Mouse (Mus musculus): ENCODE measurements at regions not wholly inside any gene's neighbourhood (a gene's known extent, or its start where the extent isn't known, plus 50 kb on each side); places are given as distances from the start of the nearest gene placed in this dataset.

GRCm38 (mm10) chr3:115779906-115780305 is 65.0 kb upstream of the S1pr1 start:
- no peak for TF ChIP-seq CTCF (IDR thresholded peaks at IDR 0.05; ENCODE audit: low read depth)
- no peak for TF ChIP-seq EP300 (IDR thresholded peaks at IDR 0.05; ENCODE audit: low read depth)

Data from heart, postnatal 0 days (tissue).